Mouse (Mus musculus) cerebellum, postnatal 10 days (tissue): ENCODE data around the gene Maco1.
A peak's percentile ranks its signal among the peaks of the same experiment; 100 is the strongest.

Source experiments
- DNase-seq, 2 experiments: peaks; one replicate each; pipeline ENCODE4 v3.0.0; 2021; ENCODE audit warnings: mixed read lengths in 2 of 2

Maco1 gene

GRCm38 (mm10) chr4:134769081-134769811 is 83.9 kb downstream of the Maco1 start:
- DNase-seq, result peak; percentile 73 to 77

GRCm38 (mm10) chr4:134768226-134768888 is 84.8 kb downstream of the Maco1 start:
- DNase-seq, result peak; percentile 73 to 79

- peak; percentile 87 to 91 for DNase-seq
These were observed 85.5 kb downstream of the Maco1 start, which contains the start of gene Ldlrap1 for GRCm38 (mm10) chr4:134767426-134768225. Ldlrap1 (minus strand) TSS chr4:134768024.

GRCm38 (mm10) chr4:134766904-134767425 is 86.2 kb downstream of the Maco1 start:
- peak; percentile 55 to 69 for DNase-seq

GRCm38 (mm10) chr4:134766277-134766676 is 86.9 kb downstream of the Maco1 start:
- DNase-seq, result no peak

GRCm38 (mm10) chr4:134764333-134764732 is 88.8 kb downstream of the Maco1 start:
- DNase-seq, result no peak

- no peak for DNase-seq
These were observed 90.8 kb downstream of the Maco1 start for GRCm38 (mm10) chr4:134762360-134762759.

- peak; percentile 73 to 78 for DNase-seq
These were observed 92.3 kb downstream of the Maco1 start for GRCm38 (mm10) chr4:134760793-134761201.

- DNase-seq, result no peak
These were observed 92.9 kb downstream of the Maco1 start for GRCm38 (mm10) chr4:134760281-134760680.

GRCm38 (mm10) chr4:134759564-134759963 is 93.6 kb downstream of the Maco1 start:
- DNase-seq, result no peak

- no peak for DNase-seq
These were observed 94.2 kb downstream of the Maco1 start for GRCm38 (mm10) chr4:134758922-134759321.

GRCm38 (mm10) chr4:134758367-134758766 is 94.8 kb downstream of the Maco1 start:
- DNase-seq, result no peak

GRCm38 (mm10) chr4:134756953-134757352 is 96.2 kb downstream of the Maco1 start:
- no peak for DNase-seq

GRCm38 (mm10) chr4:134754941-134755340 is 98.2 kb downstream of the Maco1 start:
- DNase-seq, result no peak

- DNase-seq, result no peak
These were observed 98.8 kb downstream of the Maco1 start for GRCm38 (mm10) chr4:134754371-134754770.

- DNase-seq, result no peak
These were observed 99.5 kb downstream of the Maco1 start for GRCm38 (mm10) chr4:134753516-134754261.

- no peak for DNase-seq
These were observed 100.2 kb downstream of the Maco1 start for GRCm38 (mm10) chr4:134752911-134753426.
